Mouse (Mus musculus): ENCODE data around the gene Pkd1.

- peak; percentile 87 for TF ChIP-seq EP300 (IDR thresholded peaks at IDR 0.05)
- no peak for TF ChIP-seq CTCF (IDR thresholded peaks at IDR 0.05)
Observed at GRCm38 (mm10) chr17:24632813-24633449, 83.3 kb downstream of the Pkd1 start.
